Mouse (Mus musculus) thymus, adult 2 months (tissue): ENCODE results near the gene Helz2. TPM values are rescaled to one million over a fixed set of nuclear protein-coding genes. Genes with fewer than 3 reads are reported as not detected.

Experiments
- DNase-seq: peaks from one replicate; pipeline ENCODE4 v3.0.0; 2021
- H3K27ac ChIP-seq: fragments of 200-500 bp; 2 replicates; pipeline ENCODE4 v1.5.1; 2012; ENCODE audit warnings: low read length, control low read depth; ENCODE audit not compliant: control insufficient read depth, insufficient read depth
- H3K27me3 ChIP-seq: fragments of 200-500 bp; 2 replicates; pipeline ENCODE4 v1.6.1; 2012; ENCODE audit warnings: mild to moderate bottlenecking, low read length, moderate library complexity, mixed read lengths; ENCODE audit not compliant: control insufficient read depth, insufficient read depth
- H3K36me3 ChIP-seq: fragments of 200-500 bp; 2 replicates; pipeline ENCODE4 v1.6.1; 2012; ENCODE audit warnings: mild to moderate bottlenecking, low read length, moderate library complexity; ENCODE audit not compliant: control insufficient read depth, insufficient read depth
- H3K4me1 ChIP-seq: fragments of 200-500 bp; replicated peaks from 2 replicates; pipeline ENCODE4 v1.6.1; 2012; ENCODE audit warnings: low read length; ENCODE audit not compliant: control insufficient read depth, insufficient read depth
- H3K4me3 ChIP-seq: fragments of 200-500 bp; 2 replicates; pipeline ENCODE4 v1.5.1; 2012; ENCODE audit warnings: mild to moderate bottlenecking, low read length, control low read depth, moderate library complexity; ENCODE audit not compliant: control insufficient read depth, insufficient read depth
- CTCF ChIP-seq: fragments of 200-500 bp; IDR thresholded peaks from 2 replicates; pipeline ENCODE4 v1.5.1; 2012; ENCODE audit warnings: mild to moderate bottlenecking, control low read depth, low read length, moderate library complexity, borderline replicate concordance; ENCODE audit not compliant: control insufficient read depth, poor library complexity, insufficient read depth; ENCODE audit errors: extremely low read depth
- POLR2A ChIP-seq: fragments of 200-500 bp; IDR thresholded peaks from 2 replicates; pipeline ENCODE4 v1.6.1; 2012; ENCODE audit warnings: mild to moderate bottlenecking, low read length, control low read depth, moderate library complexity; ENCODE audit not compliant: control insufficient read depth, poor library complexity, insufficient read depth; ENCODE audit errors: extremely low read depth
- WGBS: fragments of 180-500 bp; shearing (Covaris S2); methylation state at CpG from one replicate; pipeline ENCODE4 v1.1.7; 2018; 5-methylcytosine and 5-hydroxymethylcytosine counted together
- polyA plus RNA-seq: library from polyadenylated mRNA; depleted of rRNA; stranded (reverse); fragments of >200 nt; gene quantifications from 2 replicates; pipeline ENCODE4 v1.2.3, GENCODE M21; 2012

The Helz2 gene
- polyA plus RNA-seq, 1 experiment = 106 TPM

- no peak overlapping the region for H3K27ac ChIP-seq
- H3K27me3 ChIP-seq = no peaks in the 10 kb centered on the region
- H3K36me3 ChIP-seq = peaks cover 30% of the 10 kb centered on the region
- TF ChIP-seq CTCF (no peak), POLR2A (no peak)
- H3K4me3 ChIP-seq = no peak overlapping the region
- H3K4me1 ChIP-seq = no peaks in the 10 kb centered on the region
- 94% methylated on average over 1 of the region's 1 CpGs for WGBS
- no peak for DNase-seq
Measured at GRCm38 (mm10) chr2:181279968-181280367, 38.1 kb upstream of the Helz2 start.

- no peak for TF ChIP-seq POLR2A
- no peak for TF ChIP-seq CTCF
- Histone ChIP-seq H3K27me3 (no peaks in the 10 kb centered on the region), H3K27ac (no peak overlapping the region), H3K4me3 (no peak overlapping the region), H3K36me3 (peaks cover 36% of the 10 kb centered on the region), H3K4me1 (no peaks in the 10 kb centered on the region)
- WGBS = 83% methylated on average over 3 of the region's 3 CpGs
- DNase-seq = no peak
Measured at GRCm38 (mm10) chr2:181277866-181278265, 36.0 kb upstream of the Helz2 start.

DNA sequence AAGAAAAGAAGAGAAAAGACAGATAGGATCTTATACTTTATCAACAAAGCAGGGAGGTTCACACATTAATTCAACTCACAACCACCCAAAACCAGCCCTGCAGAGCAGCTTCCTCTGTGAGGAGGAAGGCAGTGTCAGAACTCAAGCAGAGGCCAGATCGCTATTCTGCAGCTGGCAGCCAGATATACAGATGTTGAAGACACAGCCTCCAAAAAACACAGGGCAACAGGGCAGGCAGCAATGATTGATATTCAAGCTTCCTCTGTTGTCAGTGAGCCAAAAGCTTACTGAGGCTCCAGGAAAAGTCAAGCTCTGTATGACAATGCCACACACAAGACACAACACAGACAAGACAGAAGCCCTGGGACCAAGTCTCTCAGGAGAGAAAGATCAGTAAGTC lies 34.9 kb upstream of the Helz2 start:
- 83% methylated on average over 1 of the region's 1 CpGs for WGBS
- H3K27me3 ChIP-seq = no peaks in the 10 kb centered on the region
- no peak for TF ChIP-seq CTCF
- no peak for TF ChIP-seq POLR2A
- H3K4me3 ChIP-seq = no peak overlapping the region
- no peak overlapping the region for H3K27ac ChIP-seq
- no peaks in the 10 kb centered on the region for H3K4me1 ChIP-seq
- no peak for DNase-seq
- H3K36me3 ChIP-seq = peaks cover 39% of the 10 kb centered on the region

DNA sequence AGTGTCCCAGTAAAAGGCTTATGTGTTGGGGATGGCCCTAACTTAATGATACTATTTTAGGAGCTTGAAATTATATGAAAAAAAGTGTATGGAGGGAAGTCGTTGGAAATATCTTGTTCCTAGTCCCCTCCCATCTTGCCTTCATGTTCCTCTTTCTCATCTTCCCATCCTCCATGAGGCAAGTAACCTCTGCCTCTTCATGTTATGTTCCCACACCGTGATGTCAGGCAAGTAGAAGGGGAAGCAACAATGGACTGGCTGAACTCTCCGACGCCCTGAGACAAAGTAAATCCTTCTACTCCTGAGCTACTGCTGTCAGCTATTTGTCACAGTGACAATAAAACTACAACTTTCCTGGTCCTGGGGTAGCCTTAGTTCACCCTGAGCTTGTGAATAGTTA lies 32.8 kb upstream of the Helz2 start:
- TF ChIP-seq POLR2A = no peak
- TF ChIP-seq CTCF = no peak
- no peak overlapping the region for H3K4me3 ChIP-seq
- WGBS = 77% methylated on average over 4 of the region's 4 CpGs
- no peaks in the 10 kb centered on the region for H3K27me3 ChIP-seq
- no peak overlapping the region for H3K27ac ChIP-seq
- DNase-seq = no peak
- H3K36me3 ChIP-seq = peaks cover 54% of the 10 kb centered on the region
- H3K4me1 ChIP-seq = no peaks in the 10 kb centered on the region

DNA sequence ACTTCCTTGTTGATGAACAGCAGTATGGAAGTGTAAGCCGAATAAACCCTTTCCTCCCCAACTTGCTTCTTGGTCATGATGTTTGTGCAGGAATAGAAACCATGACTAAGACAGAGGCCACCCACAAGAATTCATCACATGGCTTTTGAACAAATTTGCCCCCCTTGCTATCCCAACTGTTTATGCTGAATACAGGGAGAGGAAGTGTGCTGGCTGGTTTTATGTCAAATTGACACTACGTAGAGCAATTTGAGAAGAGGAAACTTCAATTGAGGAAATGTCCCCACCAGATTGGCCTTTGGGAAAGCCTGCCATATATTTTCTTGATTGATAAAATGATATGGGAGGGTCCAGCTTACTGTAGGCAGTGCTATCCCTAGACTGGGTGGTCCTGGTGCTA lies 32.0 kb upstream of the Helz2 start:
- 97% methylated on average over 2 of the region's 2 CpGs for WGBS
- TF ChIP-seq CTCF (no peak), POLR2A (no peak)

DNA sequence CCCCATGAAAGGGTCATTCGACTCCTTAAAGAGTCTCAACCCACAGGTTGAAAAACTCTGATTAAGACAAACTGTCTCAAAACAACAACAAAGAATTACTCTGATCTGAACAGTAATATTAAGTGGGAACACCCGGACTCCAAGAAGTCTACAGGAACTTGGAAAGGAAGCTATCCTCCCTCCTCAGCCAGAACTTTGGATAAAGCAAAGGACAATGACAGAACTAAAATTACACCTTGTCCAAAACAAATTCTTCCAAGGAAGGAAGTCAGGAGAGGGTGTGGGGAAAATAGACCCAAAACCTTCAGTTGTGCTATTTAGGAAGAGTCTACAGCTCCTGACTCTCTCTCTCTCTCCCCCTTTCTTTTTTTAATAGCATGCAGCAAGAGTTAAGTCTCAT lies 30.3 kb upstream of the Helz2 start:
- no peak for DNase-seq
- H3K36me3 ChIP-seq = peaks cover 57% of the 10 kb centered on the region
- 98% methylated on average over 2 of the region's 2 CpGs for WGBS

More for the DNA sequence above, 32.0 kb upstream of the Helz2 start:
- Histone ChIP-seq H3K27ac (no peak overlapping the region), H3K4me1 (no peaks in the 10 kb centered on the region), H3K27me3 (no peaks in the 10 kb centered on the region), H3K4me3 (no peak overlapping the region), H3K36me3 (peaks cover 56% of the 10 kb centered on the region)
- no peak for DNase-seq

DNA sequence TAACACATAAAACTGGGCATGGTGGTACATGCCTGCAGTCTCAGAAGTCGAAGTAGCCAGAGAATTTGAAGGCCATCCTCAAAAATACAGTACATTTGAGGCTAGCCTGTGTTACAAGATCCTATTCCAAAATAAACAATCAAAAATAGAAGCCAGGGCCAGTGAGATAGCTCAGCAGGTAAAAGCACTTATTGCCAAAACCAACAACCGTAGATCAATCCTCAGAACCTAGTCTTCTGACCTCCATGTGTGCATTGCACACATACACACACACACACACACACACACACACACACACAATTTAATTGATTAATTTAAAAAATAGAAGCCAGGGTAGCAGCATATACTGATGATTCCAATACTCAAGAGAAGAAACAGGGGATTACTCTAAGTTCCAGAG lies 25.0 kb upstream of the Helz2 start:
- WGBS = 98% methylated on average over 2 of the region's 2 CpGs

More for the DNA sequence above, 30.3 kb upstream of the Helz2 start:
- H3K27ac ChIP-seq = no peak overlapping the region
- TF ChIP-seq CTCF (no peak), POLR2A (no peak)
- H3K4me3 ChIP-seq = no peak overlapping the region
- H3K27me3 ChIP-seq = no peaks in the 10 kb centered on the region
- H3K4me1 ChIP-seq = no peaks in the 10 kb centered on the region

More for the DNA sequence above, 25.0 kb upstream of the Helz2 start:
- no peak for DNase-seq
- Histone ChIP-seq H3K4me3 (no peak overlapping the region), H3K36me3 (peaks cover 73% of the 10 kb centered on the region), H3K4me1 (no peaks in the 10 kb centered on the region), H3K27ac (no peak overlapping the region), H3K27me3 (no peaks in the 10 kb centered on the region)
- TF ChIP-seq CTCF (no peak), POLR2A (no peak)
